Mouse (Mus musculus) T-cell, adult 66 days (primary cell): Measurements from ENCODE around the gene Msln. TPM values are rescaled to one million over a fixed set of nuclear protein-coding genes. Genes with fewer than 3 reads are reported as not detected.

ENCODE experiments used
- total RNA-seq, 2 experiments: library from RNA; stranded (reverse); gene quantifications; 3 replicates in 1 of 2; 4 replicates in 1 of 2; pipeline ENCODE4 v1.2.4; 2023

Gene Msln
- total RNA-seq, result 1 to 10 TPM in 1 of 2 experiments, not detected in 1; 1.1 TPM

GRCm38 (mm10) chr17:25754241-25754640, at the start of gene Msln:
Gene Msln, minus strand, starts transcription at chr17:25754378.

GRCm38 (mm10) chr17:25796951-25797369, 42.8 kb upstream of the Msln start, which contains the start of gene Metrn:
Gene Metrn, minus strand, starts transcription at chr17:25797136.

DNA sequence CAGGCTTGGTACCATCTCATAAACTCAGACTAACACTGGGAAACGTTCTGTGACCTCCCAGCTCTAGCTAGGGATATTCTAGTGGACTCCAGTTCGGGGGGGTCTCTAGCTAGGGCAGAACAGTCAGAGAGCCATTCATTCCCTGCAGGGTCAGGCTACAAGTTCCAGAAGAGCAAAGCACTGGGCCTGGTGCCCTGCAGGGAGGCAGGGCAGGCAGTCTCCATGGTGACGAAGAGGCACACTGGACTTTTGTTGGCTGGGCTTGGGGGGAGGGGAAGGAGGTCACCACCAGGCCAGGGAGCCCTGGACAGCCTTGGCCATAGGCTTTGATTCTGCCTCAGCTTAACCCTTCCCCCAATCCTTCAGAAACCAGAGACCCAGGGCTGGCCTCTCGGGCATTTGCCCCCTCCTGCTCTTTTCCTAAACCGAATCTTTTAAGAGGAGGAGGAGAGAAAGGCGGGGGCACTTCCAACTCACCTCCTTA, 41.5 kb upstream of the Msln start, which contains the start of gene AC134908.4:
AC134908.4 (minus strand) TSS at position 51 of the 484 bp plus-strand sequence.

GRCm38 (mm10) chr17:25792615-25793014, 38.4 kb upstream of the Msln start, which contains the start of gene Fam173a:
Gene Fam173a, minus strand, starts transcription at chr17:25792901.

DNA sequence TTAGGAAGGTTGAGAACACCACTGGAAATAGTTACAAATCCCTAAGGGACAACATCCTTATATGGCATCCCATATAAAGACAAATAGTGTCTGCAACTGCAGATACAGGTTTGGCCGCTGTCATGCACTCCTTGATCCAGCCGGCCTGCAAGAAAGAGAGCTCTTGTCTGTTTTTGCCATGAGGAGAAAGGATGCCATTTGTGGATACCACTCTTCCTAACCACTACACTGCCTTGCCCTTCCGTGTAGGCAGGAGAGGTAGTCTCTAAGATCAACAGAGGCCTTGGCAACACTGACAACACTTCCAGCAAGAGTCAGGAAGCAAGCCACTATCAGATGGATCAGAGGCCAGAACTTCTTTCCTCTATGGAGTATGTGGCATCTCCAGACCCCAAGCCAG, 32.1 kb upstream of the Msln start, which contains the start of gene Ccdc78:
Ccdc78 (plus strand) TSS at position 301 of the 400 bp plus-strand sequence.

DNA sequence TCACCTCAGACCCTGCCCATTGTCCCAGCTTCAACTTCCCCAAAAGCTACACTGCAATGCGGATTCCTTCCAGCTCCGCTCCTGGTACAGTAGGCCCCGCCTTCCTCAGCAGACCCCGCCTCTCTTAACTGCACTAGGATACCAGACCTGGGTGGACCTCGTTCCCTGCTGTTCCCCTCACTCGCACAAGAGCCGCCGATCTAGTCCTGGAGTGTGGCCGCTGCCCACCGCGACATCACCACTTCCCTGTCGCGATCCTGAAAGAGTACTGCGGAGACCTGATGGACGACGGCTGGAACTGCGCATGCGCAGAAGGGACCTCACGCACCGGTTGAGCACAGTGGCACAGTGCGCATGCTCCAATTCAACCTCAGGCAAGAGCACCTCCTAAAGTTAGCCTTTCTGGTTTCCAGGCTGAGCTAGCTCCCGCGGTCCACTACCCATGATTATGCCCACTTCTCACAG, 31.1 kb upstream of the Msln start, which contains the start of gene Haghl:
Haghl (minus strand) TSS at position 393 of the 465 bp plus-strand sequence.

GRCm38 (mm10) chr17:25773549-25774120, 19.5 kb upstream of the Msln start, which contains the start of gene Narfl:
Gene Narfl, plus strand, starts transcription at chr17:25773776.

DNA sequence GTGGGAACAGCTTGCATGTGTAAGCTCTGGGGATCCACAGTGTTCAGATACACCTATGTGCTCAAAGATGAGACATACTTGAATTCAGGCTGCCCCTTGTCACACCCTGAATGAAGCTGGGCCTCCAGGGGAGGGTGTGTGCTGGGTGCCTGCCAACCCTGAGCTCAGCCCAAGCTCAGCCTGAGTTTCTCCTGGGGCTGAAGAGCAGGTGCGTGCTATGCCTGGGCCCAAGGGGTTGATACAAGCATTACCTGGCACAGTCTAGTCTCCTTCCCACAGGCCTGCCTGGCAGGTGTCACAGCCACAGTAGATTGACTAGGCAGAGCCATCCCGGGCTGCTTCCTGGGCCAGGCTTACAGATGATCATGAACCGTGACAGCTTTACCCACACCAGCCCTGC, 18.4 kb downstream of the Msln start, which contains the start of gene Mslnl:
Mslnl (plus strand) TSS at position 298 of the 400 bp plus-strand sequence.

DNA sequence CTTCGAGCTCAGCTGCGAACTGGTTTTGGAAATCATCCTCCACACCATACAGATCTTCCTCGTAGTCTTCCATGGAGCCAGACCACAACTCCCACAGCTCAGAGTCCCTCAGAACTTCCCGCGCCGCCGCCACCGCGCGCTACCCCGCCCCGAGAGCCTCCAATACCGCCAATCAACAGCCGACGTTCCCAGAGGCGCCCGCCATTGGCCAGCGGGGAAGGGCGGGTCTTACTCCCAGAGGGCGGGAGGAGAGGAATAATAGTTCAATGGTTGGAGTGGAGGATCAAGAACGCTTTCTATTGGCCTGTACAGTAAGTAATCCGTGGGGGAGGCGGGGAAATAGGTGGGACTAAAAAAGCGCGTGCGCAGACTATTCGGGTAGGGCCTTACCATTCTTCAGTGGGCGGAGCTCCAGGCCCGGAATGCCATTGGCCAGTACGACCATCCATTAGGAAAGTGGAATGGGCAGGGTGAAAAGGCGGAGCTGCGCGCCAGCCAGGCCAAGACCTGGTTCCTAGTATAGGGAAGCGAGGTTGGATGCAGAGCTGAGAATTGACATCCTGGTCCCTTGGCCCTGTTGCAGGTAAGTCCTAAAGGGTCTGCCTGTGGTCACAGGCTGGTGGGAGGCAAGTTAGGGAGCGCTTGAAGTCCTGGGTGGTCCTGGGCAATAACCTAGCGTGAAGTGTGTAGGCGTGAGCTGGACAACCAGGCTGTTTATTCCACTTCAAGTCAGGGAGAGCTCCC, 26.7 kb downstream of the Msln start, which contains the start of the genes Chtf18 and Rpusd1:
Chtf18 (minus strand) TSS at position 155 of the 744 bp plus-strand sequence.
Rpusd1 (plus strand) TSS at position 406 of the 744 bp plus-strand sequence.

DNA sequence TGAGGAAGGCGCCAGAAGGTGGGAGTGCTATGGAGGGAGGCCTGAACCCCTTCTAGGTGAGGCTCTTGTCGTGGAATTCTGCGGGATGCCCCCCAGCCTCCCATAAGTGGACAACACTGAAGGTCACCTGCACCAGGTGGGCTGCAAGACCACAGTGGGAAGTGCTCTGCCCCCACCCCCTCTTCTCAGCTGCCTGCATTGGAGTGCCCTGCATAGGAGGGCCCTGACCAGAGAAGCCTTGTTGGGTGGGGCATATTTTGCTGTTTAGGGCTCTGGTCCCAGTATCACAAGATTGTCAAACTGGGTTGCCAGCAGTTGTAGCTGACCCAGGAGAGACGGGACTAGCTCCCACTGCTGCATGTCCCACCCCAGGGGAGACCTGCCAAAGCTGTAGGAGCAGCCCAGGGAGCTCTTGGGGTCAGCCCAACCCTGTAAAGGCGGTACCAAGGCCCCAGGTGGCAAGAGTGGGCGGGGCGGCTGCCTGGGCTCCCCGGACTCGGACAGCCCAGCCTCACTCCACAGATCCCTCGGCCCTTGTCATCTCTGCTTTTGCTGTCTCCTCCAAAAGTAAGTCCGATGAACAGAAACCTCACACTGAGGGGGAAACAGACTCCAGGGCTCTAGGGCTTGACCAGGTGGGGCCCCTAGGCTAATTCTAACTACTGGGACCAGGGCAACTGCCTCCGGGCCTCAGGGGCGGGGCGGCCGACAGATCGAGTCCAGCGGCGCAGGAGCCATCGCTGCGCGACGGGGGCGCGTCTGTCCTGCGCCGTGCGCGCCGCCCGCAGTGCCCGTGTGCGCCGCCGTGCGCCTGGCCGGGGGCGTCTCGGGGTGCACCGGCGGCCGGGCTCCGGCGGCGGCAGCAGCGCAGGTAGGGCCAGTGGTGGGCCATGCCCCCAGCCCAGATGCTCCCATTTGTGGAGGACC, 37.2 kb downstream of the Msln start, which contains the start of gene Gng13:
Gng13 (plus strand) TSS at position 461 of the 927 bp plus-strand sequence.

Other genes with a start within 250 kb of the Msln start
- gene Sox8, start 183.7 kb downstream of the Msln start, total RNA-seq, result not detected
- gene Lmf1, start 175.3 kb downstream of the Msln start, total RNA-seq, result 10 to 100 TPM; 33.2 to 33.4 TPM
- not detected for gene Gng13, start 37.2 kb downstream of the Msln start, total RNA-seq
- 10 to 100 TPM in 1 of 2 experiments, 1 to 10 TPM in 1; 5.1 to 12.6 TPM for gene Chtf18, start 27.0 kb downstream of the Msln start, total RNA-seq
- 1 to 10 TPM; 4.6 to 8.0 TPM for gene Rpusd1, start 26.7 kb downstream of the Msln start, total RNA-seq
- under 1 TPM in 1 of 2 experiments, not detected in 1; 0.26 TPM for gene Mslnl, start 18.3 kb downstream of the Msln start, total RNA-seq
- 10 to 100 TPM; 25.4 to 27.9 TPM for gene Narfl, start 19.4 kb upstream of the Msln start, total RNA-seq
- 10 to 100 TPM; 22.7 to 27.1 TPM for gene Haghl, start 31.3 kb upstream of the Msln start, total RNA-seq
- not detected for gene Ccdc78, start 32.2 kb upstream of the Msln start, total RNA-seq
- gene Fam173a, start 38.5 kb upstream of the Msln start, total RNA-seq, result 10 to 100 TPM; 47.6 to 58.9 TPM
- gene AC134908.4, start 41.3 kb upstream of the Msln start, total RNA-seq, result not detected
- gene Metrn, start 42.8 kb upstream of the Msln start, total RNA-seq, result 10 to 100 TPM; 24.8 to 31.6 TPM
- gene Fbxl16, start 54.7 kb upstream of the Msln start, total RNA-seq, result not detected
- 10 to 100 TPM; 25.3 to 25.7 TPM for gene Wdr24, start 69.2 kb upstream of the Msln start, total RNA-seq
- 10 to 100 TPM; 32.3 to 42.2 TPM for gene Jmjd8, start 74.5 kb upstream of the Msln start, total RNA-seq
- gene Stub1, start 79.0 kb upstream of the Msln start, total RNA-seq, result 10 to 100 TPM; 70.1 to 73.0 TPM
- gene Rhbdl1, start 82.9 kb upstream of the Msln start, total RNA-seq, result 10 to 100 TPM in 1 of 2 experiments, 1 to 10 TPM in 1; 8.1 to 15.2 TPM
- gene Gm20683, start 87.4 kb upstream of the Msln start, total RNA-seq, result 10 to 100 TPM in 1 of 2 experiments, 1 to 10 TPM in 1; 9.3 to 10.8 TPM
- 10 to 100 TPM; 89.1 to 99.3 TPM for gene Rhot2, start 90.5 kb upstream of the Msln start, total RNA-seq
- gene Wdr90, start 107.1 kb upstream of the Msln start, total RNA-seq, result 10 to 100 TPM; 29.0 to 41.5 TPM
- gene Mcrip2, start 114.4 kb upstream of the Msln start, total RNA-seq, result 1 to 10 TPM; 2.4 to 9.4 TPM
- 10 to 100 TPM; 32.9 to 37.5 TPM for gene Mettl26, start 120.7 kb upstream of the Msln start, total RNA-seq
- gene Wfikkn1, start 126.5 kb upstream of the Msln start, total RNA-seq, result 1 to 10 TPM; 9.2 to 9.6 TPM
- gene Rab40c, start 165.3 kb upstream of the Msln start, total RNA-seq, result 10 to 100 TPM; 23.7 to 24.5 TPM
- gene Pigq, start 190.6 kb upstream of the Msln start, total RNA-seq, result 10 to 100 TPM; 55.2 to 64.8 TPM
- gene Nhlrc4, start 190.6 kb upstream of the Msln start, total RNA-seq, result not detected
- under 1 TPM in 1 of 2 experiments, not detected in 1; 0.30 TPM for gene A930017K11Rik, start 198.2 kb upstream of the Msln start, total RNA-seq
- 10 to 100 TPM; 38.7 to 39.4 TPM for gene Capn15, start 231.4 kb upstream of the Msln start, total RNA-seq